Mouse (Mus musculus): ENCODE data around the gene Rac1. TPM values are rescaled to one million over a fixed set of nuclear protein-coding genes. Genes with fewer than 3 reads are reported as not detected.

Rac1 gene
- polyA plus RNA-seq, 1 experiment from 2014 or later: 450 TPM

GRCm38 (mm10) chr5:143497451-143497850, 30.4 kb downstream of the Rac1 start:
- Histone ChIP-seq H3K4me3 (ENCODE audit: low read depth, low read length) (no peak overlapping the region), H3K27ac (ENCODE audit: low read length) (no peak overlapping the region), H3K9me3 (ENCODE audit: low read length) (no peaks in the 10 kb centered on the region), H3K27me3 (replicated peaks; ENCODE audit: insufficient read depth, low read length) (no peaks in the 10 kb centered on the region), H3K36me3 (ENCODE audit: insufficient read depth, low read length) (no peaks in the 10 kb centered on the region), H3K4me2 (replicated peaks; ENCODE audit: low read depth, low read length) (no peak overlapping the region), H3K9ac (replicated peaks; ENCODE audit: low read depth) (no peak overlapping the region), H3K4me1 (ENCODE audit: insufficient read depth, low read depth, low read length) (no peaks in the 10 kb centered on the region)
- ATAC-seq: no peak
- TF ChIP-seq EP300 (IDR thresholded peaks at IDR 0.05) (no peak), CTCF (IDR thresholded peaks at IDR 0.05) (peak; percentile 27)
- no peak for DNase-seq (ENCODE audit: low spot score)
- WGBS: 69% methylated on average over 3 of the region's 3 CpGs

GRCm38 (mm10) chr5:143495708-143496107, 32.1 kb downstream of the Rac1 start:
- H3K4me2 ChIP-seq (replicated peaks; ENCODE audit: low read depth, low read length): no peak overlapping the region
- DNase-seq (ENCODE audit: low spot score) (no peak), ATAC-seq (no peak)
- H3K4me3 ChIP-seq (ENCODE audit: low read depth, low read length): no peak overlapping the region
- H3K9me3 ChIP-seq (ENCODE audit: low read length): no peaks in the 10 kb centered on the region
- no peaks in the 10 kb centered on the region for H3K36me3 ChIP-seq (ENCODE audit: insufficient read depth, low read length)
- no peaks in the 10 kb centered on the region for H3K27me3 ChIP-seq (replicated peaks; ENCODE audit: insufficient read depth, low read length)
- H3K9ac ChIP-seq (replicated peaks; ENCODE audit: low read depth): no peak overlapping the region
- no peaks in the 10 kb centered on the region for H3K4me1 ChIP-seq (ENCODE audit: insufficient read depth, low read depth, low read length)
- H3K27ac ChIP-seq (ENCODE audit: low read length): no peak overlapping the region
- 82% methylated on average over 6 of the region's 6 CpGs for WGBS
- no peak for TF ChIP-seq CTCF (IDR thresholded peaks at IDR 0.05)
- no peak for TF ChIP-seq EP300 (IDR thresholded peaks at IDR 0.05)

- H3K9ac ChIP-seq (replicated peaks; ENCODE audit: low read depth): no peak overlapping the region
- H3K27me3 ChIP-seq (replicated peaks; ENCODE audit: insufficient read depth, low read length): no peaks in the 10 kb centered on the region
- WGBS: 83% methylated on average over 10 of the region's 10 CpGs
- no peak overlapping the region for H3K4me2 ChIP-seq (replicated peaks; ENCODE audit: low read depth, low read length)
- H3K36me3 ChIP-seq (ENCODE audit: insufficient read depth, low read length): no peaks in the 10 kb centered on the region
- TF ChIP-seq CTCF (IDR thresholded peaks at IDR 0.05): no peak
- TF ChIP-seq EP300 (IDR thresholded peaks at IDR 0.05): no peak
- ATAC-seq (no peak), DNase-seq (ENCODE audit: low spot score) (no peak)
- H3K9me3 ChIP-seq (ENCODE audit: low read length): no peaks in the 10 kb centered on the region
- no peaks in the 10 kb centered on the region for H3K4me1 ChIP-seq (ENCODE audit: insufficient read depth, low read depth, low read length)
- no peak overlapping the region for H3K4me3 ChIP-seq (ENCODE audit: low read depth, low read length)
- H3K27ac ChIP-seq (ENCODE audit: low read length): no peak overlapping the region
Measured at GRCm38 (mm10) chr5:143493163-143493562, 34.7 kb downstream of the Rac1 start.

GRCm38 (mm10) chr5:143491736-143492135, 36.1 kb downstream of the Rac1 start:
- TF ChIP-seq EP300 (IDR thresholded peaks at IDR 0.05) (no peak), CTCF (IDR thresholded peaks at IDR 0.05) (peak; percentile 15; the same call in 1 of the 2 replicates)
- WGBS: 84% methylated on average over 4 of the region's 4 CpGs
- ATAC-seq: no peak
- Histone ChIP-seq H3K36me3 (ENCODE audit: insufficient read depth, low read length) (no peaks in the 10 kb centered on the region), H3K27me3 (replicated peaks; ENCODE audit: insufficient read depth, low read length) (no peaks in the 10 kb centered on the region), H3K27ac (ENCODE audit: low read length) (no peak overlapping the region), H3K4me3 (ENCODE audit: low read depth, low read length) (no peak overlapping the region), H3K9me3 (ENCODE audit: low read length) (no peaks in the 10 kb centered on the region), H3K4me1 (ENCODE audit: insufficient read depth, low read depth, low read length) (no peaks in the 10 kb centered on the region), H3K4me2 (replicated peaks; ENCODE audit: low read depth, low read length) (no peak overlapping the region), H3K9ac (replicated peaks; ENCODE audit: low read depth) (no peak overlapping the region)
- DNase-seq (ENCODE audit: low spot score): no peak

GRCm38 (mm10) chr5:143489749-143490342, 38.0 kb downstream of the Rac1 start:
- H3K27ac ChIP-seq (ENCODE audit: low read length): no peak overlapping the region
- H3K4me1 ChIP-seq (ENCODE audit: insufficient read depth, low read depth, low read length): no peaks in the 10 kb centered on the region
- H3K4me3 ChIP-seq (ENCODE audit: low read depth, low read length): no peak overlapping the region
- no peak overlapping the region for H3K4me2 ChIP-seq (replicated peaks; ENCODE audit: low read depth, low read length)
- 77% methylated on average over 14 of the region's 14 CpGs for WGBS
- no peaks in the 10 kb centered on the region for H3K27me3 ChIP-seq (replicated peaks; ENCODE audit: insufficient read depth, low read length)
- TF ChIP-seq EP300 (IDR thresholded peaks at IDR 0.05): no peak
- TF ChIP-seq CTCF (IDR thresholded peaks at IDR 0.05): no peak
- H3K9ac ChIP-seq (replicated peaks; ENCODE audit: low read depth): no peak overlapping the region
- DNase-seq (ENCODE audit: low spot score) (no peak), ATAC-seq (no peak)
- H3K9me3 ChIP-seq (ENCODE audit: low read length): no peaks in the 10 kb centered on the region
- H3K36me3 ChIP-seq (ENCODE audit: insufficient read depth, low read length): no peaks in the 10 kb centered on the region

- no peak for TF ChIP-seq EP300 (IDR thresholded peaks at IDR 0.05)
- TF ChIP-seq CTCF (IDR thresholded peaks at IDR 0.05): no peak
- H3K4me1 ChIP-seq (ENCODE audit: insufficient read depth, low read depth, low read length): no peaks in the 10 kb centered on the region
- ATAC-seq (no peak), DNase-seq (ENCODE audit: low spot score) (no peak)
- H3K36me3 ChIP-seq (ENCODE audit: insufficient read depth, low read length): no peaks in the 10 kb centered on the region
- H3K9me3 ChIP-seq (ENCODE audit: low read length): no peaks in the 10 kb centered on the region
- H3K27me3 ChIP-seq (replicated peaks; ENCODE audit: insufficient read depth, low read length): no peaks in the 10 kb centered on the region
- no peak overlapping the region for H3K27ac ChIP-seq (ENCODE audit: low read length)
- no peak overlapping the region for H3K9ac ChIP-seq (replicated peaks; ENCODE audit: low read depth)
- WGBS: 94% methylated on average over 5 of the region's 5 CpGs
- no peak overlapping the region for H3K4me2 ChIP-seq (replicated peaks; ENCODE audit: low read depth, low read length)
- no peak overlapping the region for H3K4me3 ChIP-seq (ENCODE audit: low read depth, low read length)
Measured at GRCm38 (mm10) chr5:143487998-143488397, 39.8 kb downstream of the Rac1 start.

GRCm38 (mm10) chr5:143487193-143487592, 40.6 kb downstream of the Rac1 start:
- H3K4me3 ChIP-seq (ENCODE audit: low read depth, low read length): no peak overlapping the region
- TF ChIP-seq EP300 (IDR thresholded peaks at IDR 0.05): no peak
- no peak for TF ChIP-seq CTCF (IDR thresholded peaks at IDR 0.05)
- H3K4me2 ChIP-seq (replicated peaks; ENCODE audit: low read depth, low read length): no peak overlapping the region
- H3K27ac ChIP-seq (ENCODE audit: low read length): no peak overlapping the region
- H3K9me3 ChIP-seq (ENCODE audit: low read length): no peaks in the 10 kb centered on the region
- H3K27me3 ChIP-seq (replicated peaks; ENCODE audit: insufficient read depth, low read length): no peaks in the 10 kb centered on the region
- no peak overlapping the region for H3K9ac ChIP-seq (replicated peaks; ENCODE audit: low read depth)
- no peak for ATAC-seq
- no peak for DNase-seq (ENCODE audit: low spot score)
- no peaks in the 10 kb centered on the region for H3K4me1 ChIP-seq (ENCODE audit: insufficient read depth, low read depth, low read length)
- 90% methylated on average over 10 of the region's 10 CpGs for WGBS
- H3K36me3 ChIP-seq (ENCODE audit: insufficient read depth, low read length): no peaks in the 10 kb centered on the region

Data from lung, postnatal 0 days (tissue).